Comparison of ENCODE assay signal across 23 mouse cellular contexts in genomic region chr7:116702596-116702995, GRCm38 (mm10).
DNase-seq lines count a peak whose midpoint lies in the region; ATAC-seq and TF ChIP-seq lines count a peak whose summit lies in the region.
"Had no signal": no experiment of that assay in that cellular context is flagged by ENCODE, and none has a peak within 500 bp of the region (broad histone marks: within the 10 kb centered on the region; RNA-seq: fewer than 3 reads in every experiment).

No protein-coding gene starts in this region.

- WGBS in heart, adult 2 months, result 91% methylated on average over 2 of the region's 2 CpGs
- WGBS in limb, embryonic 11.5 days, result 81% methylated on average over 2 of the region's 2 CpGs
- WGBS in limb, embryonic 10.5 days, result 91% methylated on average over 2 of the region's 2 CpGs

- no peaks in the 10 kb centered on the region for H3K9me3 ChIP-seq in limb, embryonic 11.5 days (ENCODE audit: control insufficient read depth, low read length)
- no peaks in the 10 kb centered on the region for H3K9me3 ChIP-seq in limb, embryonic 10.5 days (replicated peaks)
- peaks cover 5% of the 10 kb centered on the region for H3K9me3 ChIP-seq in E14TG2a.4 (ENCODE audit: low read length)
- H3K9me3 ChIP-seq: forebrain, embryonic 12.5 days; intestine, embryonic 15.5 days had no signal

- no peaks in the 10 kb centered on the region for H3K27me3 ChIP-seq in heart, adult 2 months (ENCODE audit: control insufficient read depth, insufficient read depth, low read length)
- no peaks in the 10 kb centered on the region for H3K27me3 ChIP-seq in limb, embryonic 11.5 days (ENCODE audit: control insufficient read depth, insufficient read depth, low read length)
- H3K27me3 ChIP-seq in limb, embryonic 10.5 days (ENCODE audit: low read depth, poor library complexity, severe bottlenecking), result no peaks in the 10 kb centered on the region
- H3K27me3 ChIP-seq in E14TG2a.4 (ENCODE audit: insufficient read depth, low read length), result peaks cover 7% of the 10 kb centered on the region; the same call in 1 of the 2 replicates
- H3K27me3 ChIP-seq: CH12.LX; intestine, embryonic 15.5 days; liver, embryonic 12.5 days; Patski had no signal

- no peak for TF ChIP-seq EP300 in heart, adult 2 months (IDR thresholded peaks at IDR 0.05; ENCODE audit: insufficient read depth, low read depth, low read length)

- TF ChIP-seq CTCF in heart, adult 2 months (IDR thresholded peaks at IDR 0.05), result peak; percentile 47
- TF ChIP-seq CTCF in E14TG2a.4 (conservative IDR thresholded peaks at IDR 0.05; ENCODE audit: low read length), result peak; percentile 68

- no peaks in the 10 kb centered on the region for H3K36me3 ChIP-seq in heart, adult 2 months (ENCODE audit: control insufficient read depth, insufficient read depth, low read length)
- H3K36me3 ChIP-seq in limb, embryonic 11.5 days (ENCODE audit: control insufficient read depth, insufficient read depth, low read length), result no peaks in the 10 kb centered on the region
- no peaks in the 10 kb centered on the region for H3K36me3 ChIP-seq in limb, embryonic 10.5 days
- no peaks in the 10 kb centered on the region for H3K36me3 ChIP-seq in E14TG2a.4 (ENCODE audit: insufficient read depth, low read length)
- H3K36me3 ChIP-seq: forebrain, embryonic 12.5 days; hindbrain, embryonic 10.5 days; intestine, embryonic 15.5 days; liver, embryonic 12.5 days; midbrain, embryonic 13.5 days had no signal

- intact Hi-C loops in heart, adult 2 months (cut with DNase I), result loop anchor here (1.0 to 10.0 kb wide), 3 partner anchors 13 to 1180 kb away; no protein-coding TSS in a partner anchor

- H3K9ac ChIP-seq in heart, adult 2 months (ENCODE audit: low read depth, low read length), result no peak overlapping the region
- H3K9ac ChIP-seq in limb, embryonic 11.5 days (ENCODE audit: low read length), result no peak overlapping the region
- H3K9ac ChIP-seq: forebrain, embryonic 12.5 days; intestine, embryonic 15.5 days; liver, embryonic 12.5 days; midbrain, embryonic 13.5 days had no signal

- H3K27ac ChIP-seq in heart, adult 2 months, result no peak overlapping the region
- H3K27ac ChIP-seq in limb, embryonic 11.5 days (replicated peaks; ENCODE audit: low read depth, low read length), result no peak overlapping the region
- H3K27ac ChIP-seq in limb, embryonic 10.5 days, result no peak overlapping the region
- H3K27ac ChIP-seq: forebrain, embryonic 12.5 days; hindbrain, embryonic 10.5 days; intestine, embryonic 15.5 days; liver, embryonic 12.5 days; midbrain, embryonic 13.5 days had no signal

- H3K4me3 ChIP-seq in heart, adult 2 months, result no peak overlapping the region
- H3K4me3 ChIP-seq in limb, embryonic 11.5 days (ENCODE audit: low read depth, low read length), result no peak overlapping the region
- H3K4me3 ChIP-seq in limb, embryonic 10.5 days, result no peak overlapping the region
- H3K4me3 ChIP-seq in E14TG2a.4 (replicated peaks; ENCODE audit: low read length), result no peak overlapping the region
- H3K4me3 ChIP-seq: forebrain, embryonic 12.5 days; hindbrain, embryonic 10.5 days; intestine, embryonic 15.5 days; liver, embryonic 12.5 days; midbrain, embryonic 13.5 days; myocyte had no signal

- H3K4me1 ChIP-seq in heart, adult 2 months (ENCODE audit: control insufficient read depth, insufficient read depth, low read length), result peaks cover under 1% of the 10 kb centered on the region
- H3K4me1 ChIP-seq in limb, embryonic 11.5 days (ENCODE audit: control insufficient read depth, insufficient read depth, low read length), result no peaks in the 10 kb centered on the region
- peaks cover 7% of the 10 kb centered on the region; the same call in 1 of the 2 replicates for H3K4me1 ChIP-seq in limb, embryonic 10.5 days
- H3K4me1 ChIP-seq in E14TG2a.4 (replicated peaks; ENCODE audit: low read depth, low read length), result peaks cover 9% of the 10 kb centered on the region
- H3K4me1 ChIP-seq: forebrain, embryonic 12.5 days; hindbrain, embryonic 10.5 days; intestine, embryonic 15.5 days; liver, embryonic 12.5 days; midbrain, embryonic 13.5 days had no signal

- no peaks in the 10 kb centered on the region for H3K79me2 ChIP-seq in heart, adult 2 months (replicated peaks; ENCODE audit: control insufficient read depth, insufficient read depth, low read length)

- H3K4me2 ChIP-seq in limb, embryonic 11.5 days (ENCODE audit: low read depth, severe bottlenecking), result no peak overlapping the region
- H3K4me2 ChIP-seq: forebrain, embryonic 12.5 days; intestine, embryonic 15.5 days; liver, embryonic 12.5 days; midbrain, embryonic 13.5 days had no signal

- DNase-seq in heart, adult 2 months, result no peak
- DNase-seq in heart, adult 9 months (ENCODE audit: low spot score in 2 of 2), result no peak
- DNase-seq in limb, embryonic 11.5 days (ENCODE audit: low spot score), result peak; percentile 34
- DNase-seq in limb, embryonic 10.5 days (ENCODE audit: low spot score), result no peak
- peak; percentile 77 for DNase-seq in ZHBTc4 (ENCODE audit: low read depth, low spot score)
- no peak for DNase-seq in adrenal gland, adult 8-10 months
- DNase-seq in thymus, postnatal 10 days (ENCODE audit: low spot score in 2 of 2), result no peak
- DNase-seq: adrenal gland, postnatal 25 days; cerebellum, adult 2 months; cerebellum, postnatal 36 days; gastrocnemius, postnatal 25 days; left cerebral cortex, postnatal 4 days; right cerebral cortex, postnatal 14 days; thymus, postnatal 25 days had no signal

- no peak for TF ChIP-seq POLR2A in heart, adult 2 months (IDR thresholded peaks at IDR 0.05; ENCODE audit: insufficient read depth, low read depth, low read length)

- no peak for ATAC-seq in limb, embryonic 11.5 days (ENCODE audit: insufficient number of reproducible peaks, low FRiP score, low TSS enrichment, low read depth)
- ATAC-seq: liver, embryonic 12.5 days; midbrain, embryonic 13.5 days; Patski had no signal

Comparison
In these comparisons a context has a peak if more than half of its experiments do, and no peak if none do; other contexts are left out.
1. DNase-seq: peak in limb, embryonic 11.5 days (single experiment) and ZHBTc4 (single experiment); none in heart, adult 2 months (0 of 2), heart, adult 9 months (0 of 2), limb, embryonic 10.5 days (single experiment), adrenal gland, adult 8-10 months (single experiment) and thymus, postnatal 10 days (0 of 2).